Mouse (Mus musculus): ENCODE measurements around the gene Ttf2.

DNA sequence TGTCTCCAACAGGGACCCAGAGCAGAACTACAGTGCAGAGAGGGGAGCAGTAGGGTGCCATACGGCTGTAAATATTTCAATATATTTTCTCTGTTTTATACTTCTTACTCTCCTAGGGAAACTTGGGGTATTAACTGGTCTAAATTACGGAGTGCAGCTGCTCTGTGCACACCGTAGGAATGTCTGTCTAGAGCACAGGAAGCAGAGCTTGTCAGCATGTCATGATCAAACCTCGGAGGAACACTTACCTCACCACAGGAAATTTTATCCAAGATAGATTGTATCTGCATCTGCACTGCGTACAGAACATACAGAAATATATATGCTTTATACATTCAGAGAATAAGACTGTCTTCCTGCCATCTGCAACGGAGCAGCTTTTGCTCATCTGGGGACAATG lies 60.9 kb downstream of the Ttf2 start:
- no peak for TF ChIP-seq CTCF (IDR thresholded peaks at IDR 0.05)
- no peak for TF ChIP-seq EP300 (IDR thresholded peaks at IDR 0.05)
